Mouse (Mus musculus): Measurements from ENCODE around the gene Gpnmb. TPM values are rescaled to one million over a fixed set of nuclear protein-coding genes. Genes with fewer than 3 reads are reported as not detected.

The Gpnmb gene
- 0.54 and 1.1 TPM in 2 replicates for polyA plus RNA-seq (2015; fragmentation: Nextera tagmentation; extraction: Ambion mirVana)

GRCm38 (mm10) chr6:49036275-49037267 is at the start of gene Gpnmb:
Gene Gpnmb, plus strand, starts transcription at chr6:49036546.

GRCm38 (mm10) chr6:49073304-49074116 is 37.2 kb downstream of the Gpnmb start, which contains the start of gene Malsu1:
Gene Malsu1, plus strand, starts transcription at chr6:49073795.

Other genes starting within 250 kb of the Gpnmb start
- 155 and 175 TPM in 2 replicates for gene Tmem176a, start 195.6 kb upstream of the Gpnmb start, polyA plus RNA-seq (2015; fragmentation: Nextera tagmentation; extraction: Ambion mirVana)
- gene Tmem176b, start 195.1 kb upstream of the Gpnmb start, polyA plus RNA-seq (2015; fragmentation: Nextera tagmentation; extraction: Ambion mirVana), result 390 and 420 TPM in 2 replicates
- gene Aoc1, start 163.7 kb upstream of the Gpnmb start, polyA plus RNA-seq (2015; fragmentation: Nextera tagmentation; extraction: Ambion mirVana), result 0.20 and 0.29 TPM in 2 replicates
- not detected in 2 replicates for gene 1600015I10Rik, start 106.7 kb upstream of the Gpnmb start, polyA plus RNA-seq (2015; fragmentation: Nextera tagmentation; extraction: Ambion mirVana)
- 0.20 and 0.33 TPM in 2 replicates for gene Doxl2, start 61.6 kb upstream of the Gpnmb start, polyA plus RNA-seq (2015; fragmentation: Nextera tagmentation; extraction: Ambion mirVana)
- gene Svs1, start 49.7 kb upstream of the Gpnmb start, polyA plus RNA-seq (2015; fragmentation: Nextera tagmentation; extraction: Ambion mirVana), result 0.27 and 0.95 TPM in 2 replicates
- 218 and 332 TPM in 2 replicates for gene Malsu1, start 37.2 kb downstream of the Gpnmb start, polyA plus RNA-seq (2015; fragmentation: Nextera tagmentation; extraction: Ambion mirVana)
- gene Igf2bp3, start 178.4 kb downstream of the Gpnmb start, polyA plus RNA-seq (2015; fragmentation: Nextera tagmentation; extraction: Ambion mirVana), result 20.9 and 21.8 TPM in 2 replicates
- 40.5 and 54.3 TPM in 2 replicates for gene Tra2a, start 227.5 kb downstream of the Gpnmb start, polyA plus RNA-seq (2015; fragmentation: Nextera tagmentation; extraction: Ambion mirVana)

Measured in adrenal gland, postnatal 0 days (tissue).